Mouse (Mus musculus) liver, embryonic 11.5 days (tissue): ENCODE measurements around the gene Cemip. TPM values are rescaled to one million over a fixed set of nuclear protein-coding genes. Genes with fewer than 3 reads are reported as not detected.

Source experiments
- ATAC-seq: fragments of 200-750 bp; cut with Nextera tagmentation; replicated peaks from 2 replicates; pipeline ENCODE4 v1.8.0; 2017; ENCODE audit warnings: moderate number of reproducible peaks, mild to moderate bottlenecking, moderate TSS enrichment, moderate library complexity; ENCODE audit not compliant: low FRiP score
- DNase-seq: peaks from one replicate; pipeline ENCODE4 v3.0.0-alpha.2; 2017; ENCODE audit warnings: low spot score
- H3K27ac ChIP-seq: fragments of 300-500 bp; sonication (generic); 2 replicates; pipeline ENCODE4 v1.5.1; 2014; ENCODE audit warnings: mild to moderate bottlenecking, low read depth, low read length, control low read depth
- H3K27me3 ChIP-seq: fragments of 300-500 bp; sonication (generic); replicated peaks from 2 replicates; pipeline ENCODE4 v1.6.1; 2014; ENCODE audit warnings: low read length, mixed read lengths; ENCODE audit not compliant: control insufficient read depth, insufficient read depth
- H3K36me3 ChIP-seq: fragments of 300-500 bp; sonication (generic); 2 replicates; pipeline ENCODE4 v1.6.1; 2014; ENCODE audit warnings: mild to moderate bottlenecking, low read length, moderate library complexity, mixed read lengths; ENCODE audit not compliant: control insufficient read depth, insufficient read depth
- H3K4me1 ChIP-seq: fragments of 300-500 bp; sonication (generic); replicated peaks from 2 replicates; pipeline ENCODE4 v1.6.1; 2014; ENCODE audit warnings: low read length, mixed read lengths; ENCODE audit not compliant: control insufficient read depth, insufficient read depth
- H3K4me2 ChIP-seq: fragments of 300-500 bp; sonication (generic); 2 replicates; pipeline ENCODE4 v1.6.1; 2014; ENCODE audit warnings: mild to moderate bottlenecking, control low read depth, moderate library complexity
- H3K4me3 ChIP-seq: fragments of 300-500 bp; sonication (generic); 2 replicates; pipeline ENCODE4 v1.5.1; 2014; ENCODE audit warnings: low read depth, low read length, control low read depth
- H3K9ac ChIP-seq: fragments of 300-500 bp; sonication (generic); 2 replicates; pipeline ENCODE4 v1.6.1; 2014; ENCODE audit warnings: low read depth, low read length, control low read depth
- H3K9me3 ChIP-seq: fragments of 300-500 bp; sonication (generic); 2 replicates; pipeline ENCODE4 v1.6.1; 2016; ENCODE audit warnings: low read length, inconsistent platforms, mixed read lengths; ENCODE audit not compliant: control insufficient read depth
- WGBS: fragments of 180-500 bp; shearing (Covaris S2); extraction: QIAGEN DNeasy Blood & Tissue Kit; methylation state at CpG from one replicate; pipeline ENCODE4 v1.1.7; 2014; 5-methylcytosine and 5-hydroxymethylcytosine counted together
- polyA plus RNA-seq: library from polyadenylated mRNA; unstranded; fragments of >200 nt; fragmentation: Nextera tagmentation; extraction: Ambion mirVana; gene quantifications from 2 replicates; pipeline ENCODE4 v1.2.1, GENCODE M21; 2014

Cemip gene
- polyA plus RNA-seq, 1 experiment from 2014 or later: 0.15 TPM

DNA sequence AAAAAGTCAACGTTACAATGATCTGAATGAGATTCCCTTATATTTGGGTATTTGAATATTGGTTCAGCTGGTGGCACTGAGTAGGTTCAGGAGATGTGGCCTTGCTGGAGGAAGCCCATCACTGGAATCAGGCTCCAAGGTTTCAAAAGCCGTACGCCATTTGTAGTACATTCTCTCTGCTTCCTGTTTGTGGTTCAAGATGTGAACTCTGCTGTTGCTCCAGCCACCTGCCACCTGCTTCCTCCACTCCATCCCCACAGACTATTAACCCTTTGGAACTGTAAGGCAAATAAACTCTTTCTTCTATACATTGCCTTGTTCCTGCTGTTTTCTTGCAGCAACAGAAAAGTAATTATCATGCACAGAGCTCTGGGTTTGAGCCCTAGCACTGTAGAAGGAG, 174.4 kb downstream of the Cemip start:
- Histone ChIP-seq H3K27me3 (no peaks in the 10 kb centered on the region), H3K4me1 (no peaks in the 10 kb centered on the region), H3K36me3 (no peaks in the 10 kb centered on the region), H3K9ac (no peak overlapping the region), H3K4me3 (no peak overlapping the region), H3K9me3 (no peaks in the 10 kb centered on the region), H3K4me2 (no peak overlapping the region), H3K27ac (no peak overlapping the region)
- ATAC-seq: no peak
- WGBS: 32% methylated on average over 3 of the region's 3 CpGs
- no peak for DNase-seq

DNA sequence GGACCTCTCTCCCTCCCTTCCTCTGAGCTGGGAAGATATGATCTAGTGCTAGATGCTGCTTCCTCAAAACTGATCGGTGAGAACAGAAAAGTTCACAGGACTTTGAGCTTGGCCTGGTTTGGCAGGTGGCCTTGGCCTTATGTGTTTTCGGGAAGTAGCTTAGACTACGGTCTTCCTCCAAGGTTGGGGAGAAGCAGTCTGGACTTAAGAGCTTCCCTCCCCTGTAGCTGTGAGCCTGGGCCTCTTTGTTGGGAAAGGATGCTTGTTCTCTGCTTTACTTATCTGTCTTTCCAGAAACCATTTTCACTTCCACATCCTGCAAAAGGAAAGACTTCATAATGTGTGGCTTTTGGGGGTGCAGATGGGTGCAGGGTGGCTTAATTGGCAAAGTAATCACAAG, 181.5 kb downstream of the Cemip start:
- DNase-seq (no peak), ATAC-seq (no peak)
- no peaks in the 10 kb centered on the region for H3K27me3 ChIP-seq
- H3K36me3 ChIP-seq: peaks cover 4% of the 10 kb centered on the region; the same call in 1 of the 2 replicates
- no peak overlapping the region for H3K9ac ChIP-seq
- H3K27ac ChIP-seq: no peak overlapping the region
- H3K4me3 ChIP-seq: no peak overlapping the region
- H3K4me1 ChIP-seq: no peaks in the 10 kb centered on the region; the same call in 1 of the 2 replicates
- H3K4me2 ChIP-seq: no peak overlapping the region
- WGBS: 50% methylated on average over 3 of the region's 3 CpGs
- H3K9me3 ChIP-seq: no peaks in the 10 kb centered on the region

DNA sequence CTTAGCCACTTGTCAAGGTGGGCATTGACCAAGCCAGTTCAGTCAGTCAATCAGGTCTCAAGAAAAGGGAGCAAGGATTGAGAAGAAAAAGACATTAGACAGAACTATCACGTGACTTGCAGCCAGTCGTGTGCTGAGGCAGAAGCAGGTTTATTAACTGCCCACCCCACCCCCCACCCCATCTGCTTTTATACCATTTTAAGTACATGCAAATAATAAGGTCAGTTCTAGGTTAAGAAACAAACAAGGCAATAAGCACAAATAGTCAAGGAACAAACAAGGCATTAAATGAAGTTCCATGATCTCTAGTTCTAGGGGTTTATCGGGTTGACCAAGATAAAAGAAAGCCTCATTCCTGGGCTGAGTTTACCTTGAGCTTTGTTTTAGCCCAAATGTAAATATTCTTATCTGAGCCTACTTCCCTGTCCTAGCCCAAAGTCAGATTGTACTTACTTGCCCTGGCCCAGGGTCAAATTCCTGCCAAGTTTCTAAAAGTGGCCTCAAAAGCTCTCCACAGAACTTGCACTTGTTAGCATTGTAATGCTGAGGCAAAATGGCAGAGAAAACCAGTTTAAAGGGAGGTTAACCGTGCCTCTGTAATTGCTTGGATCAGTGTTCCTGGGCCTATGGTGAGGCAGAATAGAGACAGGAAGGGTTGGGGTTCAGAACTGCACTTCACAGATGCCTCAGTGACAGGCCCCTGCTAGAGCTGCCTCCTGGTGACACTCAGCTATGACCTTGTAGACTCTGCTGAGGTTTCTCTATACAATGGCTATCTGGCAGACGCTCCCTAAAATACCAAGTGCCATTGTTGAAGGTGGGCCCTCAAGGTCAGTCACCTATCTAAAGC, 183.8 kb downstream of the Cemip start:
- peak overlapping the region; percentile 39 for H3K27ac ChIP-seq
- 56% methylated on average over 5 of the region's 5 CpGs for WGBS
- ATAC-seq: no peak
- no peaks in the 10 kb centered on the region for H3K27me3 ChIP-seq
- H3K4me2 ChIP-seq: no peak overlapping the region
- DNase-seq: no peak
- no peak overlapping the region for H3K9ac ChIP-seq
- peaks cover 6% of the 10 kb centered on the region for H3K4me1 ChIP-seq
- H3K36me3 ChIP-seq: peaks cover 14% of the 10 kb centered on the region
- H3K9me3 ChIP-seq: no peaks in the 10 kb centered on the region
- no peak overlapping the region for H3K4me3 ChIP-seq

DNA sequence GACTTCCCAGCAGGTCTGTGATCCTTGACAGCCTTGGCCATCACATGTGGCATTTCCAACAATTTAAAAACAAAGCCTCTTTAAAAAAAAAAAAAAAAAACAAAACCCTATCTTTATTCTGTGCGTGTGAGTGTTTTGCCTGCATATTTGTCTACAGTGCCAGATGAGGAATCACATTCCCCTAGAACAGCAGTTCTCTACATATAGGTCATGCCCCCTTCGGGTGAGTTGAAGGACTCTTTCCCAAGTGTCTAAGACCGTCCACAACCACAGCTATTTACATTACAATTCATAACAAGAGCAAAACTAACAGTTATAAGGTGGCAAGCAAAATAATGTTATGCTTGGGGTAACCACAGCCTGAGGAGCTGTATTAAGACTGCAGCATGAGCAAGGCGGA, 184.9 kb downstream of the Cemip start:
- no peak for ATAC-seq

DNA sequence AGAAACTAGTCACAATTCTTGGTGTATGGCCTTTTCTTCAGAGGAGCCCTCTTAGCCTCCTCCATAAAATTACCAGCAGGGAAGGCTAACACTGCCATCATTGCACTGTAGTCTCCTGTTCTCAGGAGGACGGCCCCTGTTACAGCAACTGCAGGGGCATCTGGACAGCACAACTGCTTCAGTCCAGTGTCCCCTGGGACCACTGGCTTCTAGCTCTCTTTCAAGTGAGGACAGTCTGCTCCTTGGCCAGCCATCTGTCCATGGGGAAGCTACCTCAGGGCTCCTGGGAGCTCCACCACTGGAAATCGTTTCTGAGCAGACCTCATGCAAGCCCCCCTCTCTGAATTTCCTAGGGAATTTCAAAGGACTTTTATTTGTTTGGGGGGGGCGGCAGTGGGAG, 185.8 kb downstream of the Cemip start:
- no peaks in the 10 kb centered on the region for H3K9me3 ChIP-seq
- H3K27me3 ChIP-seq: no peaks in the 10 kb centered on the region
- H3K4me1 ChIP-seq: peaks cover 15% of the 10 kb centered on the region
- ATAC-seq (no peak), DNase-seq (no peak)
- no peak overlapping the region for H3K4me3 ChIP-seq
- H3K36me3 ChIP-seq: peaks cover 23% of the 10 kb centered on the region
- 84% methylated on average over 3 of the region's 3 CpGs for WGBS
- H3K27ac ChIP-seq: no peak overlapping the region
- no peak overlapping the region for H3K4me2 ChIP-seq
- H3K9ac ChIP-seq: no peak overlapping the region

More for the DNA sequence above, 184.9 kb downstream of the Cemip start:
- no peak overlapping the region for H3K4me3 ChIP-seq
- no peak for DNase-seq
- H3K9ac ChIP-seq: no peak overlapping the region
- no peak overlapping the region for H3K27ac ChIP-seq
- H3K27me3 ChIP-seq: no peaks in the 10 kb centered on the region
- no peaks in the 10 kb centered on the region for H3K9me3 ChIP-seq
- no peak overlapping the region for H3K4me2 ChIP-seq
- peaks cover 20% of the 10 kb centered on the region for H3K36me3 ChIP-seq
- 85% methylated on average over 4 of the region's 4 CpGs for WGBS
- H3K4me1 ChIP-seq: peaks cover 12% of the 10 kb centered on the region

DNA sequence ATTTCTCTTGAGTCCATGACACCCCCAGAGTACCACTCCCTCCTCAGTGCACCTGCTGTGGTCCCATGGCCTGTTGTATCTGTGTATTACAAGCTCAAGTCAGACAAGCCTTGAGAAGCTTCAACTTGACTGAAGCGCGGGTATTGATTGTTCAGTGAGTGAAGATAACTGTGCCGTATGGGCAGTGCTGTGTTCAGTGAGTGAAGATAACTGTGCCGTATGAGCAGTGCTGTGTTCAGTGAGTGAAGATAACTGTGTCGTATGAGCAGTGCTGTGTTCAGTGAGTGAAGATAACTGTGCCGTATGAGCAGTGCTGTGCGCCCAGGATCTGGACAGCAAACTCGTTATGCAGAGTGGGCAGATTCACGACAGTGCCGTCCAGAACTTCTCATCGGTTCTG, 188.0 kb downstream of the Cemip start:
- Histone ChIP-seq H3K4me3 (no peak overlapping the region), H3K27ac (peak overlapping the region; percentile 38; the same call in 1 of the 2 replicates), H3K4me1 (peaks cover 28% of the 10 kb centered on the region), H3K9me3 (no peaks in the 10 kb centered on the region), H3K36me3 (peaks cover 31% of the 10 kb centered on the region), H3K9ac (no peak overlapping the region), H3K4me2 (no peak overlapping the region), H3K27me3 (no peaks in the 10 kb centered on the region)
- DNase-seq (no peak), ATAC-seq (peak; percentile 89)
- 48% methylated on average over 11 of the region's 11 CpGs for WGBS

DNA sequence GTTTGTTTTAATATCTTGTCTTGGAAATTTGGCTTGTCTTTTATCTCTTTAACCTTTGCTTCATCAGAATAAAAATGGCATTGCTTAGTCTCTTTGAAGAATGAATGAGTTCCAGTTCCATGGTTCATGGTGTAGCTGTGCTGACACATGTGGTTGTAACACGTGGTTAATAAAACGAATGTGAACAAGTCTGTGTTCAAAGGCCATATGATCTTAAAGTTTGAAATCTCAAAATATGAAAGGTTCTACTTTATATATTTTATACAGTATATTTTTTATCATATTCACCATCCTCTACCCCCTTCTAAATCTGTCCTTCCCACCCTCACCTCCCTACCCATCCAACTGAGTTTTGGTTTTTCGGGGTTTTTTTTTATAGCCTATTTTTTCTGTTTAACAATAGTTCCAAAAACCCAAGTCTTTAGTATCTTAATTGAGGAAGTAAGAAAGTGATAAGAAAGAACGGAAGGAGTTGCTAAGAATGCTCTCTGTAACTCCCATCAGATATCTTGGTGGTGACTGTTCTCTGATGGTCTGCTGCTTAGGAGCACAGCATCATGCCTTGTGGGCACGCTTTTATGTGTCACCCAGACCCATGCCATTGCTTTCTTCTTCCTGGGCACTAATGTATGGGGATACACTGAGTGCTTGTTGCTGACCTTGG, 190.1 kb downstream of the Cemip start:
- Histone ChIP-seq H3K9ac (no peak overlapping the region), H3K4me1 (peaks cover 34% of the 10 kb centered on the region)

DNA sequence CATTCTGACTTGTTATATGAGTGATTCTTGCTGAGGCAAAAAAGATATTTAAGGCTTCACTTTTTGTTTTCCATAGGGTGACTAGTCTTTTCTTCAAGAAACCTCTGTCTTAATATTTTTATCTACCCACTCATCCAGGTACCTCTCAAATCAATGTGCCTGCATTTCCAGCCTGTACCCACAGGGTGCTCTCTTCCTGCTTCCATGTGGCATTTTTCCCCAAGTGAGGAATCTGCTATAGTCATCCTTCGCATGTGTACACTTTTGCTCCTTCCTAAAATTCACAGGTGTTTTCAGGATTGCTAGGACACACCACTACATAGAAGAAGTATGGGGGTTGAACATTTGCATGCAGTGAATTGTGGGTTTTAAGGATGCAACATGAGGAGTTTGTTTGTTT, 192.0 kb downstream of the Cemip start:
- Histone ChIP-seq H3K27ac (no peak overlapping the region), H3K4me1 (peaks cover 34% of the 10 kb centered on the region), H3K9ac (no peak overlapping the region), H3K36me3 (peaks cover 25% of the 10 kb centered on the region), H3K4me3 (0 out of 2 replicates have a peak overlapping the region, but pooled peaks have one; percentile 13), H3K27me3 (no peaks in the 10 kb centered on the region), H3K4me2 (peak overlapping the region; percentile 81; the same call in 1 of the 2 replicates), H3K9me3 (no peaks in the 10 kb centered on the region)
- WGBS: 89% methylated on average over 1 of the region's 1 CpGs
- DNase-seq: no peak
- ATAC-seq: no peak

More for the DNA sequence above, 190.1 kb downstream of the Cemip start:
- ATAC-seq: no peak
- H3K27ac ChIP-seq: no peak overlapping the region
- no peak for DNase-seq
- peaks cover 31% of the 10 kb centered on the region for H3K36me3 ChIP-seq
- no peaks in the 10 kb centered on the region for H3K27me3 ChIP-seq
- no peaks in the 10 kb centered on the region for H3K9me3 ChIP-seq
- no peak overlapping the region for H3K4me3 ChIP-seq
- WGBS: 69% methylated on average over 5 of the region's 5 CpGs
- no peak overlapping the region for H3K4me2 ChIP-seq
